27 mouse cellular contexts compared by ENCODE assay signal in genomic region chr13:102948966-102949365, GRCm38 (mm10).
DNase-seq lines count a peak whose midpoint lies in the region; ATAC-seq and TF ChIP-seq lines count a peak whose summit lies in the region.
"Had no signal": no experiment of that assay in that cellular context is flagged by ENCODE, and none has a peak within 500 bp of the region (broad histone marks: within the 10 kb centered on the region; RNA-seq: fewer than 3 reads in every experiment).

No protein-coding gene starts in this region.

- no peaks in the 10 kb centered on the region for H3K27me3 ChIP-seq in heart, embryonic 14.5 days (ENCODE audit: control insufficient read depth, insufficient read depth, low read length)
- H3K27me3 ChIP-seq: embryonic facial prominence, embryonic 12.5 days; liver, embryonic 12.5 days; midbrain, embryonic 12.5 days; neural tube, embryonic 12.5 days had no signal

- DNase-seq in gastrocnemius, adult 2 months = peak; percentile 83
- no peak for DNase-seq in gastrocnemius, postnatal 10 days
- DNase-seq in heart, adult 8-10 months (ENCODE audit: low spot score) = no peak
- peak; percentile 80 for DNase-seq in NIH3T3 (ENCODE audit: low read depth)
- DNase-seq in heart, postnatal 4 days = peak; percentile 17
- DNase-seq in adrenal gland, adult 8-10 months = no peak
- DNase-seq: adrenal gland, postnatal 25 days; cerebellum, adult 11-12 months; cerebellum, adult 9-11 months; embryo, embryonic 11 days; kidney, adult 18-20 months; kidney, postnatal 4 days; left cerebral cortex, postnatal 4 days; liver, postnatal 0 days; lung, postnatal 36 days; right cerebral cortex, adult 18-20 months; thymus, adult 2 months; thymus, postnatal 4 days had no signal

- no peak overlapping the region for H3K9ac ChIP-seq in heart, embryonic 14.5 days (ENCODE audit: low read length)
- H3K9ac ChIP-seq: embryonic facial prominence, embryonic 12.5 days; liver, embryonic 12.5 days; liver, postnatal 0 days; midbrain, embryonic 12.5 days; neural tube, embryonic 12.5 days had no signal

- peak; percentile 27; the same call in 1 of the 2 replicates for ATAC-seq in heart, embryonic 14.5 days (ENCODE audit: insufficient number of reproducible peaks, insufficient read depth, low FRiP score, low read depth)
- ATAC-seq: forebrain, embryonic 14.5 days; hindbrain, embryonic 16.5 days; liver, embryonic 12.5 days; liver, postnatal 0 days had no signal

- H3K4me1 ChIP-seq in heart, embryonic 14.5 days (ENCODE audit: control insufficient read depth in 2 of 2, insufficient read depth in 2 of 2, low read length in 2 of 2) = peaks cover 24 to 43% of the 10 kb centered on the region in 2 experiments
- H3K4me1 ChIP-seq: embryonic facial prominence, embryonic 12.5 days; liver, embryonic 12.5 days; megakaryocyte, embryonic 14.5 days had no signal

- intact Hi-C loops in gastrocnemius, adult 2 months (cut with DNase I) = loop anchor here (5.0 kb wide), 1 partner anchor 42 kb away; no protein-coding TSS in a partner anchor

- no peaks in the 10 kb centered on the region for H3K36me3 ChIP-seq in heart, embryonic 14.5 days (ENCODE audit: control insufficient read depth, insufficient read depth, low read length)
- H3K36me3 ChIP-seq: embryonic facial prominence, embryonic 12.5 days; liver, embryonic 12.5 days; midbrain, embryonic 12.5 days; neural tube, embryonic 12.5 days had no signal

- H3K4me3 ChIP-seq in gastrocnemius, adult 2 months = no peak overlapping the region
- no peak overlapping the region for H3K4me3 ChIP-seq in heart, embryonic 14.5 days (ENCODE audit: control insufficient read depth in 1 of 2, insufficient read depth in 1 of 2, low read depth in 1 of 2, low read length in 2 of 2)
- H3K4me3 ChIP-seq: embryonic facial prominence, embryonic 12.5 days; liver, embryonic 12.5 days; megakaryocyte, embryonic 14.5 days; midbrain, embryonic 12.5 days; myocyte; neural tube, embryonic 12.5 days had no signal

- no peak overlapping the region for H3K4me2 ChIP-seq in heart, embryonic 14.5 days (ENCODE audit: low read length)
- H3K4me2 ChIP-seq: embryonic facial prominence, embryonic 12.5 days; liver, embryonic 12.5 days; midbrain, embryonic 12.5 days; neural tube, embryonic 12.5 days had no signal

- 45% methylated on average over 3 of the region's 3 CpGs for WGBS in heart, embryonic 14.5 days

- no peak for TF ChIP-seq CTCF in gastrocnemius, adult 2 months (IDR thresholded peaks at IDR 0.05)

- H3K27ac ChIP-seq in gastrocnemius, adult 2 months = peak overlapping the region; percentile 82
- peak overlapping the region; percentile 4 to 47; a peak in 3 of 4 replicates for H3K27ac ChIP-seq in heart, embryonic 14.5 days (replicated peaks in 1 of 2; ENCODE audit: control insufficient read depth in 1 of 2, insufficient read depth in 1 of 2, low read depth in 2 of 2, low read length in 2 of 2)
- H3K27ac ChIP-seq: embryonic facial prominence, embryonic 12.5 days; liver, embryonic 12.5 days; midbrain, embryonic 12.5 days; neural tube, embryonic 12.5 days had no signal

- H3K9me3 ChIP-seq in heart, embryonic 14.5 days (ENCODE audit: control insufficient read depth, low read length) = no peaks in the 10 kb centered on the region
- H3K9me3 ChIP-seq: embryonic facial prominence, embryonic 12.5 days; liver, embryonic 12.5 days; megakaryocyte, embryonic 14.5 days; midbrain, embryonic 12.5 days; neural tube, embryonic 12.5 days had no signal

Comparison
In these comparisons a context has a peak if more than half of its experiments do, and no peak if none do; other contexts are left out.
1. DNase-seq: peak in gastrocnemius, adult 2 months (single experiment), NIH3T3 (single experiment) and heart, postnatal 4 days (single experiment); none in gastrocnemius, postnatal 10 days (single experiment), heart, adult 8-10 months (single experiment) and adrenal gland, adult 8-10 months (single experiment).